Mouse (Mus musculus) mouse trophoblast stem cell (cell line): ENCODE results near the gene Mark2.

ENCODE experiments used
- in situ Hi-C, 2 experiments: fragments of 300-500 bp; cut with MseI, MboI; formaldehyde crosslinking; loops; 2 replicates in 1 of 2; 3 replicates in 1 of 2; pipeline ENCODE4 v1.15.1; 2025

The Mark2 gene

DNA sequence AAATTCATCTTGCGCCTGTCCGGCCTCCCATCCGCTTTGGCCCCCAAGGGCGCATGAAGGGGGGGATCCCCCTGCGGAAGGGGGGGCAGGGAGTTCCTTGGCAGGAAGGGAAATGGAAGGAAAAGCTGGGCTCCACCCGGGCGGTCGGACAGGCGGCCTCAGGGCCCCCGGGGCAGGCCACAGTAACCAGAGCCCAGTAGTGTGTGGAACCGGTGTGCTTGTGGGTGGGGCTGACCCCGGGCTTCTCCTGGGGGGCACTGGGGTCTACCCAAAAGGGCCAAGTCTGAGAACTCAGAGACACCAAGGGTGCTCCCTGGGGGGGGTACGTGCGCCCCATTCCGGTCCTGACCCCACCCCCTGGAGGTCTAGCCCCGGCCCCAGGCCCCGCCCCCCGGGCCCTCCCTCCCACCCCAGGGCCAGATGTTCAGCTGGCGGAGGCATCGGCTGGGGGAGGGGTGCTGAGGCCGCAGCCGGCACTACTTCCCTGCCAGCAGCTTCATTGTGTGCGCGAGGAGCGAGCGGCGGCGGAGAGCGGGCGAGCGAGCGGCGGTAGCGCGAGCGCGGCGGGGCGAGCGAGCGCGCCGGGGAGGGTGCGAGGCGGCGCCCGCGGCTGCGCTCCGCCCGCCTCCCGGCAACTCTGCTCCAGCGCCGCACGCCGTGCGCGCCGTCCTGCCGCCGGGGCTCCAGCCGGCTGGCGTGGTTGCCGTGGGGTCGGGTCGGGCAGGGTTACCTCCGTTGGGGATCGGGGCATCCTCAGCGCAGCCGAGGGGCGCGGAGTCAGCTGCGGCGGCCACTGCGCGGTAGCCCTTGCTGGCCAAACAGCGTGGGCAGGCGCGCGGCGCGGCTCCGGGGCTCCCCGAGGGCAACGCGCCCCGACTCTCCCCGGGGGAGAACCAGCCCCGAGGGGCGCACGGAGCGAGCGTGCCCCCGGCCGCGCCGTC lies 73.6 kb downstream of the Mark2 start:
- in situ Hi-C loops, result loop anchor here in 1 of 2 experiments (5.0 kb wide), 1 partner anchor 79 kb away; no protein-coding TSS in a partner anchor

GRCm38 (mm10) chr19:7267091-7267741 lies 74.4 kb downstream of the Mark2 start, which contains the start of gene Rcor2:
Gene Rcor2, plus strand, starts transcription at chr19:7267325.
- in situ Hi-C loops, result loop anchor here in 1 of 2 experiments (5.0 kb wide), 1 partner anchor 80 kb away; no protein-coding TSS in a partner anchor

- in situ Hi-C loops, result loop anchor here in 1 of 2 experiments (5.0 kb wide), 1 partner anchor 81 kb away; no protein-coding TSS in a partner anchor
Observed at GRCm38 (mm10) chr19:7266421-7266831, 75.2 kb downstream of the Mark2 start.

DNA sequence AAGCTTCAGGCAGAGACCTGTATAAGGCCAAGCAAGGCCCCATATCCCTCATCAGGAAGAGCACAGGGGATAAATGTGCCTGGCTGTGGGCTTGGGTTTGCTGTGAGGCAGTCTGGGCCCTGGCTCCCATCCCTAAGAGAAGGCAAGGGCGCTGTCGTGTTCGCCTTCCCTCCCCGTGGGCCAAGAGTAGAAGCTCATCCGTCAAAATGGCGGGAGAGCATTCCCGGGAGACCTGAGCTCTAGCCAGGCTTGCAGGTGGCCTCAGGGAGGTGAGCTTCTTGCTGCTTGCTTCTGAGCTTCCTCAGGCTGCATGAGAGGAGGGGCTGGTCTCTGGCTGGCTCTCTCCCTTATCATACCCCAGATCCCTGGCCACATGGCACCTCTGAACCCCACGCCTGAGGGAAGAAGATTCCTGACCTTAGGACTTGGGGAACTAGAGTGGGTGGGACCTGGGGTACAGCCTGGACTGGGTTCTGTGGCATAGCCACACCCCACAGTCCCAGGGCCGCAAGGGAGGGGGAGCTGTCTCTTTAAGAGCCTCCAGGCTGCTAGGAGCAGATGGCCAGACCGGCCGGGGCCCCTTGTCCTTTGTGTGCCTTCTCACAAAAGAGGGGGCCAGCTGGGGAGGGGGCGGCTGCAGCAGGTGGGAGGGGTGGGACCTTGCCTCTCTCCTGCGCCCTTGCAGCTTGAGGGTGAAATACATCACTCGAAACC lies 76.0 kb downstream of the Mark2 start:
- in situ Hi-C loops, result loop anchor here in 1 of 2 experiments (5.0 kb wide), 1 partner anchor 82 kb away; no protein-coding TSS in a partner anchor

DNA sequence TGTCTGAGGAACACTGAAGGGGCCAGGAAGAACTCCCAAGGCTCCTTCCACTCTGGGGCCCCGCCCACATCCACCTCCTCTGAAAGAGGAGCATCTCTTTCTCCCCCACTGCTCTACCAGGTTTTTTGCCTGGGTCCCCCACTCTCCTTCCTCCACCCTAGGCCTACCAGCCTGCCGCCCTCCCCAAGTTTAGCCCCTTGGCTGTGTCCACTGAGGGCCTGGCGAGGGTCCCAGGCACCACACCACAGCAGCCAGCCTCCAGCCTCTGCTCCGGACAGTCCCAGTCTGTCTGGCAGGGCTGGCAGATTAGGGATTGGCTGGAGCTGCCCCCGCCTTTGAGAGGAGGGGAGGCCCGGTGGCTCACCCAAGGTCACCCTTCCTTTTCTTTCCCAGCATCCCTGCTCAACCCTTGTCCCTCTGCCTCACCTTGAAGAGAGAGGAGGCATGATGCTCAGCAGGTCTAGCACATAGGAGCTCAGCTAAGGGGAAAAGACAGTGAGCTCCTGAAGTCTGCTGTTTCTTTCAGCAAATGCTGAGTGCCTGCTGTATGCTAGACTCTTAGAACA lies 76.8 kb downstream of the Mark2 start:
- in situ Hi-C loops, result loop anchor here in 1 of 2 experiments (5.0 kb wide), 1 partner anchor 82 kb away; no protein-coding TSS in a partner anchor

GRCm38 (mm10) chr19:7264088-7264765 lies 77.4 kb downstream of the Mark2 start:
- in situ Hi-C loops, result no loop called here

- in situ Hi-C loops, result no loop called here
Observed at GRCm38 (mm10) chr19:7262592-7262991, 79.1 kb downstream of the Mark2 start.

DNA sequence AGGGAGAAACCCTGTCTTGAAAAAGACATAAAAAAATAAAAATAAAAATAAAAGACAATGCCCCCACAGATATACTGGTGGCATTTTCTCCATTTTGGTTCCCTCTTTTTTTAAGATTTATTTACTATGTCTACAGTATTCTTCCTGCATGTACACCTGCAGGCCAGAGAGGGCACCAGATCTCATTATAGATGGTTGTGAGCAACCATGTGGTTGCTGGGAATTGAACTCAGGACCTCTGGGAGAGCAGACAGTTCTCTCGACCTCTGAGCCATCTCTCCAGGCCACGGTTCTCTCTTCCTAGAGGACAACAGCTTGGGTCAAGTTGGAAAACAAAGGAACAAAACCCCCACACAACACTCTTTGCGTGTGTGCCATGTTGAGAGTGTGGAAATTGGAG lies 79.7 kb downstream of the Mark2 start:
- in situ Hi-C loops, result no loop called here

GRCm38 (mm10) chr19:7261476-7261875 lies 80.2 kb downstream of the Mark2 start:
- in situ Hi-C loops, result no loop called here

DNA sequence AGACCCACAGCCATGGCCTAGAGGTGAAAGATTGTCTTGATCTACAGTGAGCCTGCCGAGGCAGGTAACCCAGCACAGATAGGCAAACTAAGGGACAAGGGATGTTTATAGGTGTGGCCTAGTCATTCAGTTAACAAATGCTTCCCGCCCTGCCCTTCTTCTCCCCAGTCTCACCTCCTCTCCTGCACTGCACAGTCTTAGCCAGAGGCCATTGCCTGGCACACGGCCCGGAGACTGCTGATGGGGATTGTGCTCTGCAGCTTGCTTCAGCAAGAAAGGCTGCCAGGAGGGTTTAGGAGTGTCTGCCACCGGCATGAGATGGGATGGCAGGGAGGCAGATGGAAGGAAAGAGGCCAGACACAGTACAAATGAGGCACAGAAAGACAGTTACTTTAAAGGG lies 83.8 kb downstream of the Mark2 start:
- in situ Hi-C loops, result no loop called here

DNA sequence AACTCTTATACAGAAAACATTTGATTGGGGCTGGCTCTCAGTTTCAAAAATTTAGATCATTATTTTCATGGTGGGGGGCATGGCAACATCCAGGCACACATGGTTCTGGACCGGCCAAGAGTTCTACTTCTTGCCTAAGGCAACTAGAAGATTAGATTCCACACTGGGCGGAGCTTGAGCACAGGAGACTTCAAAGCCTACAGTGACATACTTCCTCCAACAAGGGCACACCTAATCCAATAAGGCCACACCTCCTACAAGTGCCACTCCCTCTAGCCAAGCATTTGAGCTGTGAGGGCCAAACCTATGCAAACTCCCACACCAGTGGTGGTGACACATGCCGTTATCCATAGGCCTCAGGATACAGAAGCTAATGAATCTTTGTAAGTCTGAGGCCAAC lies 95.6 kb downstream of the Mark2 start:
- in situ Hi-C loops, result no loop called here

- in situ Hi-C loops, result no loop called here
Observed at GRCm38 (mm10) chr19:7240782-7241690, 100.6 kb downstream of the Mark2 start, which contains the start of gene Naa40. Gene Naa40, minus strand, starts transcription at chr19:7241183.

DNA sequence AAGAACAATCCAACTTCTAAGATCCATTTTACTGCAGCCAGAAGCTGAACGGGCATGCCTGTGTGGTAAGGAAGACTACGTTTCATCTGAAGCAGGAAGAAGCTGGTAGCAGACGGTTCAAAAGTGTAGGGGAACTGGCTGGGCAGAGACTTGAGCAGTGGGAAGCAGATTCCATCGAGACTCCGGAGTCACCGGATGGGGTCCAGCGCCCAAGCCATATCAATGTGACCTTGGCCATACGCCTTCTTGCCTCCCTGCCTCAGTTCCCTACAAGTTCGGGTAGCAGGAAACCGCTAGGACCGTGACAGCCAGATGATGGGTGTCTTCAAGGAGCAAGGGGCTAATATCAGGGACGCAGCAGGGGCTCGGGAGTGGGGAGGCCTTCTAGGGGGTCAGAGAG lies 101.4 kb downstream of the Mark2 start:
- in situ Hi-C loops, result no loop called here

DNA sequence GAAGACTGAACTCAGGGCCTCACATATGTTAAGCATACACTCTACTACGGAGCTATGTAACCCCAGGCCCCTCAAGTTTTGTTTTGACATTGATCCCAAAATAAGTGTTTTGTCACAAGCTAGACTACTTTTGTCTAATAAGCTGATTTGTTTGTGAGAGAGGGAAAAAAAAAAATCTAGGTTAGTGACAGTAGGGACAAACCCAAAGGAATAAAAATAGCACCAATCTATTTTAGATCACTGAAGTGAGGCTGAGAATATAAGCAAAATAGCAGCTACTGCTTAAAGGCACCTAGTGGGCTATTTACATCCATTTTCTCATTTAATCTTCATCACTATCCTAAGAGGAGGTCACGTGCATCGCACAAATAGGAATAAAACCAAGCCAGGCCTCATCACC lies 102.1 kb downstream of the Mark2 start:
- in situ Hi-C loops, result no loop called here

DNA sequence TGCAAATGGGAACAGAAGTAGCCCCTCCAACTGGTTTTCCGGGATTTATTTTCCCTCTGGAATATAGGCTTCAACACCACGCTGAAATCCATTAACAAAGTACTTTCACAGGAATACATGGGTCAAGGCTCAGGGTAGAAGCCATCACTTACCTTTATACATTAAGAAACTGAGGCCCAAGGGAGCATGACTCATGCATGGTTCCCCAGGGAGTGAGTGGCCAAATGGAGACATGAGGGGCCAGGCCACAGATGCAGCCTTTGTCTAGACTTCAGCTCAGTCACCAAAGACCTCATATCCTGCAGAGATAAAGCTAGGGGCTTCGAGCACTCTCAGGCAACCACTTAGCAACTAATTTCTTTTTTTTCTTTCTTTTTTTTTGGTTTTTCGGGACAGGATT lies 104.9 kb downstream of the Mark2 start:
- in situ Hi-C loops, result no loop called here

- in situ Hi-C loops, result no loop called here
Observed at GRCm38 (mm10) chr19:7236011-7236410, 105.6 kb downstream of the Mark2 start.

- in situ Hi-C loops, result no loop called here
Observed at GRCm38 (mm10) chr19:7235461-7235860, 106.2 kb downstream of the Mark2 start.

DNA sequence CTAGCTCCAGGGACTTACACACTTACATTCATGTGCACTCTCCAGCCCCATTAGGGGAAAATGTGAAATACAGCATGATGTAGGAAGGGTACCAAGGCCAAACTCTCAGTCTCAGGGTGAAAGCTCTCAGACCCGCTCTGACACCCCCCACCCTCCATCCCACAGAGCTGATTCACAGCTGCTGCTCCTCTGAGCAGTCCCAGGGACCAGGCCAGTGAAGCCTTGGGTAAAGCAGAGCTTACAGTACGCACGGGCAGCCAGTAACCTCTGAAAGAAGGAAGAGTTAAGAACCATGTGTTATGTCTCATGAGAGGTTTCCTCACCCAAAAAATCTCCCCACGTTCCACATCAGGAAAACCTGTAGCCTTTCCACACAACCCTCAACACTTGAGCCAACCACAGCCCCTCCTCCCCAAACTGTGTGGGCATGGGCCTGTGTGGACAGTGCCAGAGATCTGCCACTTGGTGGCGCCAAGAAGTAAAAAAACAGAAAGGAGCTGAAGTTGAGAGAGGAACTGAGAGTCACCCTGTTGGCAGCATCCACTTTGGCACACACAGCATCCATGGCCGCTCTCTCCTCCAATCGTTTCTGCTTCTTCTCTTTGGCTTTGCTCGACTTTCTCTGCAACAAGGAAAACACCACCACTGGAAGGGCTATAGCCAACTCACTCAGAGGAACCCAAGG lies 107.0 kb downstream of the Mark2 start:
- in situ Hi-C loops, result no loop called here

DNA sequence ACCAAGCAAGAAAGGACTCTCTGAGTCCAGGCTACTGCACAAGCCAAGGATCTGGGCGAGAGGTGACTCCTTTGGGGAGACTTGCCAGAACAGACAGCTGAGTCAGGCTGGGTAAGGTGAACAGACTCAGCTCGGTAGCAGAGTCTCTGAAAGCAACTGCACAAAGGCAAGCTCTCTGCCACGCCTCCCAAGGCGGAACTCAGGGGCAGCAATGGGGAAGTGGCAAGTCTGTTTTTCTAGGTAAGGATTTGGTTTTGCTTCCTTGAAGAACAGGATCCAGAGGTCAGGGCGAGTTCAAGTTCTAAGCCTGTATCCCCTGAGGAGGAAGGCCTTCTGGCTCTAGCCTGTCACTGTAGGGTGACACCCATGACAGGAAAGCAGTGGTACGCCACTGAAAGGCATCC lies 115.1 kb downstream of the Mark2 start:
- in situ Hi-C loops, result no loop called here
